Mouse (Mus musculus) NIH3T3 (cell line): Measurements from ENCODE around the gene Hsf4.
A peak's percentile ranks its signal among the peaks of the same experiment; 100 is the strongest.

Experiments used
- DNase-seq: peaks from one replicate; pipeline ENCODE4 v3.0.0-alpha.2; 2012; ENCODE audit warnings: low read depth

The Hsf4 gene

GRCm38 (mm10) chr8:105259721-105260320, 9.8 kb upstream of the Hsf4 start:
- no peak for DNase-seq

DNA sequence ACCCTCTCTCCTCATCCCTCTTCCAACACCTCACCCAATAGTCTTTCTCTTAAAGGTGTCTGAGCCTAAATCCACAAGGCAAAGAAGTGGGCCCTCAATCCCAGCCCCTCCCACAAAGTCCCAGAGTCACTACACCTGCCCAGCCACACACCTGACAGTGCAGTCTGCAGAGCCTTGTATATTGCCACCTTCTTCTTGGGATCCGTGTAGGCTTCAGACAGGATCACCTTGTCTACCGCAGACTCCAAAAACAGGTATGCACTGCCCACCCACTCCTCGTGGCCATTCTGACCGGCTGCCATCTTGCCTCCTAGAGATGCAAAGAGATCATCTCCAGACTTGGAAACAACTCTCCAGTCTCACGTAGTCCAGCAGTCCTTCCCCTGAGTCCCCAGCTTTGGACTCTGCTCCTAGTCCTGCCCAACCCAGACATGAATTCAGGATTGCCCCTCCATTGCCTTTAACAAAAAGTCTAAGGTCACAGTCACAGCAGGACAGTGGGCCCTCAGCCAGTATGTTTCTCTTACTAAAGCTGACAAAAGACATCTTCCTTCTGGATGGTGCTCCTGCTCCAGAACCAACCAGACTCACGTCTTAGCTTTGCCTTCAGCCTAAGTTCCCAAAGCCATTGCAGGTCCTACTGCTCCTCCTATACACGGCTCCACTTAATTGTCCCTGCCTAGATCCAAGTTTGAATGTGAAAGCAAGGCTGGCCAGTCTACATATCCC, 9.1 kb upstream of the Hsf4 start:
- no peak for DNase-seq

GRCm38 (mm10) chr8:105261326-105261980, 8.1 kb upstream of the Hsf4 start:
- no peak for DNase-seq

- peak; percentile 47 for DNase-seq
These were observed 6.2 kb upstream of the Hsf4 start for GRCm38 (mm10) chr8:105263244-105263912.

DNA sequence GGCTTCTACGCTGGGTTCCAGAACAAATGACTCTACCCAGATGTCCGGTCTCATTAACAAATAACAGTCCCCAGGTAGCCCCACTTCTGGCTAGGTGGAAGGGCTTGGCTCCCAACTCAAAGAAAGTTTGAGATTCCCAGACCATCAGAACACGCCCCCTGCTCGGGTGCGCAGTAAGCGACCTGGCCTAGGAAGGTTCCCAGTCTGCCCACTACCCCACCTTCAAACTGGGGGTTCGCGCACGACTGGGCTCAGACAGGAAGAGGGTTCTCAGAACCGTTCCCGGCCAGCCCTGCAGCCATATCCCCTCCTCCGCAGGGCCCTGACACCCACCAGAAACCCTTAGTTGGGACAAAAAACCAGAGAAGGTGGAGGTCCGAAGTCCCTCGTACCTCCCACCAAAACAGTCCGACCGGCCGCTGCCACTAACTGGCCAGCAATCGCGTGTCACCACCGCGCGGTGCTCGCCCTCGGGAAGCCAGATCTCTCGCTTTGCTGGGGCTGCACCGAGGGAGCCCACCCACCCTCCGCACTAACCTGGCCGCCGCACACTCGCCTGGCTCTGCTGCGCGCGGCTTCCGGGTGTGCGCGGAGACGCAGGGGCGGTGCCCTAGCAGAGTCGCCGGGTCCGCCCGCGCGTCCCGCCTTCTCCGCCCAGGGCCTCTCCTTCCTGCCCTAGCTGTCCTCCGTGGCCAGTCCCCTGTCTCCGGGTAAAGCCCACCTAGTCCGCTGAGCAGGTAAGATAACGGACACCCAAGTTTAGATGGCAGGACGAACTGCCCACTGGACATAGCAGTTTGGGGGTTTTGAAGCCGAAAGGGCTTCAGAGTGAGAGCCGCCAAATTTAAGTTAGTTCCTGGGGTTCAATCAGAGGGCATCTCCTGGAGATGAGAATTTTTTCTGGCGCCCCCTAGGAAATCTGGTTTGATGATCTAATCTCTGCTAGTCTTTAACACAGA, 5.3 kb upstream of the Hsf4 start, which contains the start of the genes Tradd and Fbxl8:
Gene Tradd (minus strand): TSS at position 586 of the 959 bp plus-strand sequence.
Gene Fbxl8 (plus strand): TSS at position 625 of the 959 bp plus-strand sequence.
- peak; percentile 82 for DNase-seq

- DNase-seq: peak; percentile 51
These were observed 4.5 kb upstream of the Hsf4 start for GRCm38 (mm10) chr8:105265128-105265527.

GRCm38 (mm10) chr8:105266775-105267174, 2.8 kb upstream of the Hsf4 start:
- no peak for DNase-seq

- DNase-seq: no peak
These were observed 1.1 kb upstream of the Hsf4 start for GRCm38 (mm10) chr8:105268342-105269074.

DNA sequence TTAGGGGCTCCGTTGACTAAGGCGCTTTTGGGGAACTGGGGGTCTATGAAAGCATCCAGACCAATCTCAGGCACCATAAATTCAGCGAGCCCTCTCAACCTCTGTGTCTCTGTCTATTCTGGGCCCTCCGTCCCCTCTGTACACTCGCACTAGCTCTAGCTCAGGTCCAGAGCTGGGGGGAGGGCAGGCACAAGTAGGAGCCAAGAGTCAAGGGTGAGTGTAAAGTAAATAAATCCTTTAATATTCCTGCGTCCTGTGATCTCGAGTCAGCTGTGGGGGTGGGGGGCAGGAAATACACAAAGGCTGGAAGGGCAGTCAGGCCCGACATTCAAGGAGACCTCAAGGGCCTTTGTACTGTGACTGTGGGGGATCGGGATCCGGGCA, 534 bp upstream of the Hsf4 start:
- peak; percentile 35 for DNase-seq

GRCm38 (mm10) chr8:105270101-105270915, 707 bp downstream of the Hsf4 start:
- DNase-seq: no peak

DNA sequence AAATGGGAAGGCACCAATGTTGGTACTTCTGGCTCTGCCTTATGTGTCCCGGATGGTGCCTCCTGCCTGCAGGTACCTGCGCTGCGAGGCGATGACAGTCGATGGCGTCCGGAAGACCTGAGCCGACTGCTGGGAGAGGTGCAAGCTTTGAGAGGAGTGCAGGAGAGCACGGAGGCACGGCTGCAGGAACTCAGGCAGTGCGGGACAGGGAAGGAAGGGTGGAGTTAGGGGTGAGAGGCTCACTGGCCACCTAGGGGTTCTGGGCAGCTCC, 1.2 kb downstream of the Hsf4 start:
- no peak for DNase-seq

DNA sequence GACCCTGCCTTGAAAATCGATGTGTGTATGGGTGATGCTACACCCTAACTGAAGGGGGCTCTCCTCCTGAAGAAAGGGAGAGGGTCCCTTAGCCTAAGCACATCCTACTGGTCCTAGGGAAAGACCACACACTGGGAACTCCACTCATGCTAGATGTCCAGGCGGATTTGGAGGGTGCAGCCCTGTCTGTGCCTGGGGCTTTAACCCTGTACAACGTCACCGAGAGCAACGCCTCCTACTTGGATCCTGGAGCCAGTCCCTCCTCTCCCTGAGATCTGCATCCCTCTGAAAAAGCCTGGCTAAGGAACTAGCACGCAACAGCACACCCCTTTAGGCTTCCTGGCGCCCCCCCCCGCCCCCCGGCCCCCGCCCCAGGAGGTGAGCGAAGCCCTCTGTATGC, 5.8 kb downstream of the Hsf4 start:
- no peak for DNase-seq

- DNase-seq: no peak
These were observed 6.2 kb downstream of the Hsf4 start, which contains the start of gene Nol3 for GRCm38 (mm10) chr8:105275840-105276239. Nol3 (plus strand) TSS chr8:105276140.

DNA sequence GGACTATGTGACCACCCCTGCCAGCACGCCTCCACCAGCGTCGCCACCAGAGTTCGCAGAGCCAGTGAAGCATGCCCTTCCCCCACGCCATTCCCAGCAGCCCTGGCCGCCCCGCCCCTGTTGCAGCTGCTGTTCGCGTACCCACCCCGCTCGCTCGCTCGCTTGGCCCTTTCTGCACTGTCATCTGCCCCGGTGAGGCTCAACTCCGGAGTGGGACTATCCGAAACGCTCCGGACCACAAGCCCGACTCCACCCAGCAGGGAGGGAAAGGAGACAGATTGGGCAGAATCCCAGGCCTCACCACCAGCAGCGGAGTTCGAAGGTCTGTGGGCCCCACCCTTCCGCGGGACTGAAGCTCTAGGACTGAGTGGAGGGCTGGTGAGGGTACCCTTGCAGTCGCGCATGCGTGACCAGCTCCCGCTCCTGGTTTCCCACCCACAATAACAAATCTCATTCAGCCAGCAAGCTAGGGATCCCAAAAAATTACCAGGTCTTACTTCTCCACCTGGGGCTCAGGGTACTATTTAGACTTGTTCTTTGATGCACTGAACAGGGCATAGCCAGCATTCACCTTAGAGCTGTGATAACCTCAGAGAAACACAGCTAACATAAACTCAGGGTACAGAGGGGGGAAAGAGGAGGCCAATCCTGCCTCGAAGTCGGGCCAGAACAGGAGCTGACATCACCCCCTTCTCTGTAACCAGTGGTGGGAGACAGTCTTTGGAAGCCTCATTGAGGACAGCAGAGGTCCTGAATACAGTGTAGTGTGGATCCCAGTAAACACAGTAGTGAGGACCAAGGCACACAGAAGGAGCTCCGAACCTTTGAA, 6.9 kb downstream of the Hsf4 start:
- DNase-seq: no peak

DNA sequence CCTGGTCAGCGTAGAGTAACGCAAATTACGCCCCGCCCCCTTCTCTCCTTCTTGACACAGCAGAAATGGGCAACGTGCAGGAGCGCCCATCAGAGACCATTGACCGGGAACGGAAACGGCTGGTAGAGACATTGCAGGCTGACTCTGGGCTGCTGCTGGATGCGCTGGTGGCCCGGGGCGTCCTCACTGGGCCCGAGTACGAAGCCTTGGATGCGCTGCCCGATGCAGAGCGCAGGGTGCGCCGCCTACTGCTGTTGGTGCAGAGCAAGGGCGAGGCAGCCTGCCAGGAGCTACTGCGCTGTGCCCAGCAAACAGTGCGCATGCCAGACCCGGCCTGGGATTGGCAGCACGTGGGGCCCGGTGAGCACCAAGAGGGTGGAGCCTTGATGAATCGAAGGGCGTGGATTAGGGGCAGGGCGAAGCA, 9.3 kb downstream of the Hsf4 start:
- no peak for DNase-seq

DNA sequence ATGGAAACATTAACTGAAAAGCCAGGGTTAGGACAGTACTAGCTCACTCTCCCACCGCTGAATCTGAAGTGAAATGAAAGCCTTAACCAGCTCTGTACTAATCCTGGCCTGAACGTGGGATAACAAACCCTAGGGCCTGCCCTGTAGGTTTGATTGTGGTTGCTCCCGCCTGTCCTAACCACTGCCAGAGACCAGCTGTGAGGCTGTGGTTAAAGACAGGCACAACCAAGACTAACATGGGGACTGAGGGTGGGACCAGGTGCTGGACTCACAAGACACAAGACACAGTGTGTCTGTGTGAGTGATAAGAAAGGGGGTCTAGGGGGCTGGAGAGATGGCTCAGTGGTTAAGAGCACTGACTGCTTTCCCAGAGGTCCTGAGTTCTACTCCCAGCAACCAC, 11.0 kb downstream of the Hsf4 start:
- no peak for DNase-seq

DNA sequence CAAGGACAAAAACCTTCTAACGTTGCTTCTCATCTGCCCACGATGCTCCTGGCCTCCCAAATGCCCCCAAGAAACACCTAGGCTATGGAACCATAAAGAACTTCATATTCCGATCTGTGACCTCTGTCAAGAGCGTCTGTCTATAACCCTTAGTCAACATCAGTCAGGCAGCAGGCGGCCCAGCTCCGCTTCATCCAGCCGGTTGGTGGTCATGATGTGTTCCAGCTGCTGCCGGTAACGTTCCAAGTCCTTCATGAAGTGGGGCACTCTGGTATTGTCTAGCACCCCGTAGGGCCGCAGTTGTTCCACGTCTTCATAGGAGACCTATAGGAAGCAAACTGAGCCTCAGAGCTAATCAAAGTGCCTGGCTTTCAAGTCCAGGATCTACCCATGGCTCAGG, 12.2 kb downstream of the Hsf4 start:
- no peak for DNase-seq

GRCm38 (mm10) chr8:105282239-105282638, 12.6 kb downstream of the Hsf4 start:
- no peak for DNase-seq

GRCm38 (mm10) chr8:105283074-105283473, 13.5 kb downstream of the Hsf4 start:
- DNase-seq: peak; percentile 56
